Mouse (Mus musculus) kidney, postnatal 0 days (tissue): ENCODE measurements around the gene Prrx1. TPM values are rescaled to one million over a fixed set of nuclear protein-coding genes. Genes with fewer than 3 reads are reported as not detected.

ENCODE experiments used
- ATAC-seq: fragments of 200-750 bp; cut with Nextera tagmentation; replicated peaks from 2 replicates; pipeline ENCODE4 v1.8.0; 2017; ENCODE audit warnings: low read depth, moderate number of reproducible peaks, moderate TSS enrichment, moderate library complexity; ENCODE audit not compliant: low FRiP score
- DNase-seq: peaks from one replicate; pipeline ENCODE4 v3.0.0-alpha.2; 2016; ENCODE audit warnings: low spot score
- H3K27ac ChIP-seq: fragments of 300-500 bp; sonication (generic); 2 replicates; pipeline ENCODE4 v1.5.1; 2014; ENCODE audit warnings: mild to moderate bottlenecking
- H3K27me3 ChIP-seq: fragments of 300-500 bp; sonication (generic); 2 replicates; pipeline ENCODE4 v1.6.1; 2014; ENCODE audit warnings: low read length, mixed read lengths; ENCODE audit not compliant: insufficient read depth
- H3K36me3 ChIP-seq: fragments of 300-500 bp; sonication (generic); 2 replicates; pipeline ENCODE4 v1.6.1; 2014; ENCODE audit warnings: low read length, mixed read lengths; ENCODE audit not compliant: insufficient read depth
- H3K4me1 ChIP-seq: fragments of 300-500 bp; sonication (generic); replicated peaks from 2 replicates; pipeline ENCODE4 v1.6.1; 2014; ENCODE audit warnings: antibody characterized with exemption, low read length, mixed read lengths; ENCODE audit not compliant: insufficient read depth
- H3K4me2 ChIP-seq: fragments of 300-500 bp; sonication (generic); 2 replicates; pipeline ENCODE4 v1.6.1; 2014; ENCODE audit warnings: mild to moderate bottlenecking, low read length, moderate library complexity, mixed read lengths
- H3K4me3 ChIP-seq: fragments of 300-500 bp; sonication (generic); replicated peaks from 2 replicates; pipeline ENCODE4 v1.5.1; 2014; ENCODE audit warnings: low read depth, low read length
- H3K9ac ChIP-seq: fragments of 300-500 bp; sonication (generic); 2 replicates; pipeline ENCODE4 v1.6.1; 2014; ENCODE audit warnings: low read depth, low read length
- H3K9me3 ChIP-seq: fragments of 300-500 bp; sonication (generic); replicated peaks from 2 replicates; pipeline ENCODE4 v1.6.1; 2016; ENCODE audit warnings: low read length, inconsistent platforms, mixed read lengths
- CTCF ChIP-seq: IDR thresholded peaks from 2 replicates; pipeline ENCODE4 v1.5.1; 2016; ENCODE audit warnings: antibody characterized with exemption, low read depth, mild to moderate bottlenecking, moderate library complexity
- WGBS: fragments of 180-500 bp; shearing (Covaris S2); extraction: QIAGEN DNeasy Blood & Tissue Kit; methylation state at CpG from one replicate; pipeline ENCODE4 v1.1.7; 2014; 5-methylcytosine and 5-hydroxymethylcytosine counted together
- polyA plus RNA-seq: library from polyadenylated mRNA; unstranded; fragments of >200 nt; fragmentation: Nextera tagmentation; extraction: Ambion mirVana; gene quantifications from 2 replicates; pipeline ENCODE4 v1.2.1, GENCODE M21; 2015

Gene Prrx1
- polyA plus RNA-seq, 1 experiment from 2014 or later, result 3.4 TPM

DNA sequence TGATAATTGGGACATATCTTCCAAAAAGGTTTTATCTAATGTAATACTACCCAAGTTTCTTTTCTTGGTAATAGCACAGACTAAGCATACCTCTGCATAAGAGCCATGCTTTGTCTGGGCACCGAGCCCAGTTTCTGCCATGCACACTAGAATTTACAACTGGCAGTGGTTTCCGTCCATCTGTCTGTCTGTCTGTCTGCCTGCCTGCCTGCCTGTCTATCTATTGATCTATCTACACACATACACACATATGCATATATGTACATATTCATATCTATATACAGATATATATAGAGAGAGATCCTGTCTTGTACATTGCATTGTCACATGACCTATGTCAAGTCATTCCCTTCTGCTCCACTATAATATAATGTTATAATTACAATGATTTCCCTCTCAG, 24.3 kb upstream of the Prrx1 start:
- H3K36me3 ChIP-seq, result no peaks in the 10 kb centered on the region
- no peak overlapping the region for H3K4me2 ChIP-seq
- no peak for TF ChIP-seq CTCF
- ATAC-seq (no peak), DNase-seq (no peak)
- no peaks in the 10 kb centered on the region for H3K9me3 ChIP-seq
- WGBS, result 76% methylated on average over 2 of the region's 2 CpGs
- no peak overlapping the region for H3K27ac ChIP-seq
- H3K9ac ChIP-seq, result no peak overlapping the region
- H3K4me3 ChIP-seq, result no peak overlapping the region
- H3K27me3 ChIP-seq, result no peaks in the 10 kb centered on the region
- H3K4me1 ChIP-seq, result no peaks in the 10 kb centered on the region

DNA sequence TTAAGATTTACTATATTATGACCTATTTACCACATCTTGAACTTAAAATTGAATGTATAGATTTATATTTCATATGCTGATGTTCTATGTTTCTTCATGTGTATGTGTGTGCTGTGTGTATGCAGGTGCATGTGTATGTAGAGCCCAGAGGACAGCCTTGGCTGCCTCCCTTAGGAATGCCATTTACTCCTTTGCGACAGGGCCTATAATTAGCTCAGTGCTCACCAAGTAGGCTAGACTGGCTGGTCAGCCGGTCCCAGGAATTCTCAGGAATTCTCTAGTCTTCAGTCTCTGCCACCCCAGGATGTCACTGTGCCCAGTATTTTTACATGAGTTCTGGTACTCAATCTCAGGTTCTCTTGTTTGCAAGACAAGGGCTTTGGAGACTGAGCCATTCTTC, 13.8 kb upstream of the Prrx1 start:
- no peak for TF ChIP-seq CTCF
- Histone ChIP-seq H3K9me3 (no peaks in the 10 kb centered on the region), H3K9ac (no peak overlapping the region), H3K4me2 (no peak overlapping the region), H3K27me3 (no peaks in the 10 kb centered on the region), H3K36me3 (no peaks in the 10 kb centered on the region), H3K4me1 (no peaks in the 10 kb centered on the region), H3K27ac (no peak overlapping the region), H3K4me3 (no peak overlapping the region)
- ATAC-seq, result no peak
- DNase-seq, result no peak
- WGBS, result 40% methylated on average over 2 of the region's 2 CpGs

GRCm38 (mm10) chr1:163319669-163320571, 6.4 kb upstream of the Prrx1 start:
- no peaks in the 10 kb centered on the region for H3K9me3 ChIP-seq
- H3K4me3 ChIP-seq, result no peak overlapping the region
- DNase-seq (no peak), ATAC-seq (no peak)
- H3K4me2 ChIP-seq, result no peak overlapping the region
- H3K9ac ChIP-seq, result no peak overlapping the region
- peaks cover 7% of the 10 kb centered on the region; the same call in 1 of the 2 replicates for H3K27me3 ChIP-seq
- H3K36me3 ChIP-seq, result no peaks in the 10 kb centered on the region
- H3K27ac ChIP-seq, result no peak overlapping the region
- 0 out of 2 replicates have a peak, but pooled peaks cover 2% of the 10 kb centered on the region for H3K4me1 ChIP-seq
- WGBS, result 69% methylated on average over 3 of the region's 3 CpGs
- no peak for TF ChIP-seq CTCF

DNA sequence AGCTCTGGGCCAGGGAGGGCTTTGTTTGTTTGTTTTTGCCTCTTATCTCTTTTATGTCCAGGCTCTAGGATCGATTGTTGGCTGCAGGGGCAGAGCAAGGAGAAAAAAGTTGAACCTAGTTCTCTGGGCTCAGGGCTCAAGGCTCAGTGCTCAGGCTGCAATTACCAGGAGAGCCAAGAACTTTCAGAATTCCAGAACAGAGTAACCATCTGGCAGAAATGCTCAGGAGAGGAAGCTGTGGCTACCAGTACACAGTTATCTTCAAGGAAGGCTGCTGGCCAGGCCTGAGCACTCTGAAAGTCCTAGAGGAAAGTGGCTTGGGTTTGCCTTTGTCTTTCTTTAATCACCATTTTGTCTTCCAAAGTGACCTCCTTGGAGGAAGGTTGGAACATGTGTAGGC, 3.4 kb upstream of the Prrx1 start:
- Histone ChIP-seq H3K4me3 (no peak overlapping the region), H3K4me1 (0 out of 2 replicates have a peak, but pooled peaks cover 6% of the 10 kb centered on the region), H3K27ac (no peak overlapping the region), H3K27me3 (peaks cover 9% of the 10 kb centered on the region; the same call in 1 of the 2 replicates), H3K9ac (no peak overlapping the region), H3K36me3 (no peaks in the 10 kb centered on the region), H3K4me2 (no peak overlapping the region), H3K9me3 (no peaks in the 10 kb centered on the region)
- no peak for DNase-seq
- WGBS, result 32% methylated on average over 1 of the region's 1 CpGs
- TF ChIP-seq CTCF, result no peak
- no peak for ATAC-seq

DNA sequence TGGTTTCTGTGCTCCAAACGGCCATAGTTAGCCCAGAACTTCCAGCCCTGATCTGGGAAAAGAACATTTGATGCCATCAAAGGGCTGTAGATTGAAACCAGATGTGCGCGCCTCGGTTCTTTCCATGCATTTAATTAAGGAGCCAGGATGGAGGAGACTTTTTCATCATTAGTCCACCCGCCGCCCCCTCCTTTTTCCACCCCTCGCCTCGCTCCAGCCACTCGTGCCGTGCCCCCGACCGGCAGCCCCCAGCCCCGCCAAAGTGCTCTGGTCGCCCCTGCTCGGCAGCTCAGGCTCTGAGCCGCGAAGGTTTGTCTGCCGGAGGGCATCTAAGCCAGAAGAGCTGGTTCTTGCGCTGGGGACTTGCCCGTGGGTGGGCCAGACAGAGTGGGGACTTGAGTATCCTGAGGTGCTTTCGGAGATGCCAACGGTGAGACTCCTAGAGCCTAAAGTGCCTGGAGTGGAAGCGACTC, 1.4 kb upstream of the Prrx1 start:
- 2% methylated on average over 23 of the region's 23 CpGs for WGBS
- Histone ChIP-seq H3K9ac (no peak overlapping the region), H3K36me3 (no peaks in the 10 kb centered on the region), H3K27ac (no peak overlapping the region), H3K4me1 (peaks cover 6% of the 10 kb centered on the region; the same call in 1 of the 2 replicates), H3K9me3 (no peaks in the 10 kb centered on the region), H3K27me3 (peaks cover 26% of the 10 kb centered on the region), H3K4me3 (peak overlapping the region; percentile 24), H3K4me2 (peak overlapping the region; percentile 97)
- TF ChIP-seq CTCF, result no peak
- peak; percentile 27 for DNase-seq
- ATAC-seq, result no peak

- Histone ChIP-seq H3K27me3 (peaks cover 33% of the 10 kb centered on the region), H3K27ac (no peak overlapping the region)
Observed at GRCm38 (mm10) chr1:163313921-163314725, 613 bp upstream of the Prrx1 start.

More at GRCm38 (mm10) chr1:163313921-163314725, 613 bp upstream of the Prrx1 start:
- peak; percentile 70 for DNase-seq
- no peak overlapping the region for H3K9ac ChIP-seq
- H3K36me3 ChIP-seq, result no peaks in the 10 kb centered on the region
- TF ChIP-seq CTCF, result no peak
- peaks cover 6% of the 10 kb centered on the region; the same call in 1 of the 2 replicates for H3K4me1 ChIP-seq
- H3K9me3 ChIP-seq, result no peaks in the 10 kb centered on the region
- WGBS, result 1% methylated on average over 21 of the region's 21 CpGs
- no peak for ATAC-seq
- H3K4me2 ChIP-seq, result peak overlapping the region; percentile 97
- peak overlapping the region; percentile 54 for H3K4me3 ChIP-seq
